Mouse (Mus musculus) kidney, adult 9 months (tissue): ENCODE measurements at regions not wholly inside any gene's neighbourhood (a gene's known extent, or its start where the extent isn't known, plus 50 kb on each side); places are given as distances from the start of the nearest gene placed in this dataset.

Experiments
- DNase-seq: peaks from one replicate; pipeline ENCODE4 v3.0.0; 2022

DNA sequence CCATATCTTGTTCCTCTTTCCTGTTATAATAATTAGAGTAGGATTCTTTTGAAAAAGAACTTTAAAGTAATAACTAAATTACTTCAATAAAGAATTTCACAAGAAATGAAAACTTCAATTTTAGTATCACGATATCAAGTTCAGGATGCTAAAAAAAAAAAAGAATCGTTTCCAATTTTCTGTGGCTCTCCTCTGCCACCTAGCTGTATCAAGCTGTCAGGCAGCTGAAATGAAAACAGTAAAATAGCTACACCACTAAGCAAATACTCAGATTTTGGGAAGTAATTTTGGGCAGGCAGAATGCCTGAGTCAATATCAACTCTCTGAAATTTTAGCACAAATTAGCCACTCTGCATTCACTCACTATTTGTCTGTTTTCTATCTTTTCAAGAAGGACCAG lies 694.5 kb upstream of the Arrdc3 start:
- no peak for DNase-seq

DNA sequence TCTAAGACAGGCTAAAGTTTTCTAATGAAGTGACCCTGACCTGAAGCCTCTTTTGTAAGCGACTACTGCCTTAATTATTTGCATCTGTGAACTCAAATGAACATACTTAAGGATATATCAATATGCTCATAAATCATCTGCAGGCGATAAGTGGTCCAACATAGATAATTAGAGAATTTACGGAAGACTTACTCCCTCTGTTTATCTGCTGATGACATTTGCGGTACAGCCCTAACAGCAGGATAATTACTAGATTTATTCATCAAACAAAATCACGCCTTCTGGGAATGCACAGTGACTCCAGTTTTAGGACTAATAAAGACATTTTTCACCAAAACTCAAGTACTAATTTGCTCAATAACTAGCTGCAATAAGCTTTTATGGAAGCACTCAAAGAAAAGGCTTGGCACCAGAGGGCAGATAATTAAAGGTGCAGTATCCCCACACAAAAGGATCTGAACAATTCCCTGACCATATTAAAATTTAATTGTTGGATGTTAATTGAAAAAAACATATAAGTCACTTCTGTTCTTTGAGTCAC lies 688.0 kb upstream of the Arrdc3 start:
- DNase-seq: no peak

DNA sequence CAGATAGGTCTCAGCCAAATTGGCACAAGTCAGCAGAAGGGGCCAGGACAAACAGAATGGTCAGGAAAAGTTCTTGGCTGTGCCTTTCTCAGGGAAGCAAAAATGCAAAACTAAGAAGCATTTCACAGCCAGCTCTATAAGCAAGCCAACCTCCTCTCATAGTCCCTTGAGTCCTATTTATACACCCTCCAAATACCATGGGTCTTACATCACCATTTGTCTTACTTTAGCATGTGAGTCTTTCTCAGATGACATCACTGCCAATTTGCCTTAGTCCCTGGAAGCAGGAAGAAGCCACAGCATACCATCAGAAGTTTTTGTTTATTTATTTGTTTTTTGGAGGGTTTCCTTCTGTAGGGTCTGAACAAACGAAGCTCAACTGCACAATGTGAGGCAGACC lies 659.1 kb upstream of the Arrdc3 start:
- no peak for DNase-seq

DNA sequence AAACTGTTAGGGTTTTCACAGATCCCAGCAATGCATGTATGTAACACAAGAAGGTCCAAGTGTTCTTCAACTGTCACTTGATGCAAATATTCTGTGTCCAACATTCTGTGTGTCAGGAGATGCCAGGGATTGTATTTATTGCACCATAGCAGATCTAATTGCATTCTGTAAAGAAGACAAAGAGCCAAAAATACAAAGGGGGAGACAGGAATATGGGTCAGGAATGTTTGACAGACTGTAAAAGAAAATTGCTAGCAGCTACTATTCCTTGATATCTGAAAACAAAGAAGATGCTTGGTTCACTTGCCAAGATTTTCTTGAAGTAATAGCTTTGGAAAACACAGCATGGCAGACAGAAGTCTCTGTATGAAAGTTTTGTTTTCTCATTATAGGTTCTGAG lies 651.8 kb upstream of the Arrdc3 start:
- DNase-seq: no peak

DNA sequence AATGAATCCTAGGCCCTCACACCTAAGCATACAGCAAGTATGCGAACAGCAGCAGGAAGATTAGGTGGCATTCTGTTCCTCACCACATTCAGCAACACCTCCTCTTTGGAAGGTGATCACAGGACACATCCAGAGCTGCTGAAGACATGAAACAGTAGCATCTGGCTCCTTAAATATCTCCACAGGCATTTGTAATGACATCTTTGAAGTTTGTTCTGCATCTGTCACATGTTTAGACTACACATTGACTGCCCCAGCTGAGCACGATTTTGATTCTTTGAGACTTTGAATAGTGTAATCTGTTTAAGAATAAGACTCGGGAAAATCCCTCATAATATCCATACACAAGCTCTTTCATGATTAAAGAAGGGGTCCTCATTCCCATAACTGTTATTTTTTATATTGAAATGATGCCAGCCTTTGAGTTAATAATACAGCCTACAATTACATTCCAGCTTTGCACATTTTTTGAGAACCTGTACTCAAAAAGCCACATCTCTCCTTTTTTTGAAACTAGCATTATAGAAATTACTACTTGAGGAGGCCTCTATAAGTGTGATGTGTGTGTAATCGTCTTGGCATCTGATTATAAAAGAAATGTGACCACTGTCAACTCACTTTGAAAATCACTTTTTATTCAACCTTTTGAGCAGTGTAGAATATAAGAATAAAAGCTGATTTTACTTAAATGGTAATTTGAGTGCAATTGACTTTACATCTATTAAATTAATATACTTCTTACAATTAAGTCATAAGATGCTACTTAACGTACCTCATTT lies 647.7 kb upstream of the Arrdc3 start:
- no peak for DNase-seq

DNA sequence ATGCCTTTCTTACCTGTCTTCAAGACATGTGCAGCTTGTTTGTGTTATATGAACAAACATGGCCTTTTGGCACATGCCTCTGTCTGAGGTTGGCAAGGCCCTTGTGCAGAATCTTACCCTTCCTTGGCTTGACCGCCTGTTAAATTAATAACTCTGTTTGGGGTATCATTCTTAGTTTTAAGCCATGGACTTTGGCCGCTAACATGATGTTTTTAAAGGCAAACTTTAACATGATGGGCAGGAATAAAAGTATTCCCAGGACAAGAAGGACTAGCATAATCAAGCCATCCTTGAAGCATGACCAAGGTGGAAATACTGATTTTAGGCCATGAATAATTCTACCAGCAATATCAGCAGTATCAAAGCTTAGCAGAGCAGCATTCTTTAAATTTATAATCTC lies 620.4 kb upstream of the Arrdc3 start:
- peak; percentile 77 for DNase-seq

DNA sequence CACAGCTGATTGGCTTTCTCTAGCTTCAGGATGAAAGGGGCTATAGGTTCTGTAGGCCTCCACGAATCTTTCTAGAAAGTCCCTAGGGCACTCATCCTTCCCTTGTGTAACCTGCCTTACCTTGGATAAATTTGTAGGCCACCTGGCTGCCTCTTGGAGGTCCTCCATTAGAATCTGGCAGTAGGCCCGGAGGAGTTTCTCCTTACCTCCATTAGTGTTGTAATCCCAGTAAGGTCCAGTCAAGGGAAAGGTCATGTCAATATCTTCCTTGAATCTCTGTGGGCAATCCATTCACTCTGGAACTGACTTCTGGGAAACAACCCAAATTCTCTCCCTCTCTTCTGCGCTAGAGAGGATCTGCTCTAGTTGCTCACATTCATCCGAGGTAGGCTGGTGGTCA lies 616.1 kb upstream of the Arrdc3 start:
- no peak for DNase-seq

DNA sequence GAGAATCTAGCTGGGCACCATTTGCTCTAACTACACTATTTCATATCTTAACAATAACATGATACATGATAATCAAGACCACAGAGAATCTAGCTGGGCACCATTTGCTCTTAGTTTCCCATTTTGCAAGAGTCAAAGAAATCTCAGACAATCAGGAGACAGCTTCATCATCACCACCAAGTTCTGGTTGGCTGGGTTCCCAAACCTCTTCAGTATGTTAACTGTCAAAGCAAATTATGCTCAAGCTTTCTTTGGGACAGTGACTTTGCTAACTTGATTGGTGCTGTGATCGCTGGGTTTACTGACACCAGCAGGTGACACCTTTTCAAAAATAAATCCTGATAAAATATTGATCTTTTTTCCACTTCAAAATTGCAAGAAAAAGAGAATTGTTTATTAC lies 609.2 kb upstream of the Arrdc3 start:
- DNase-seq: no peak

DNA sequence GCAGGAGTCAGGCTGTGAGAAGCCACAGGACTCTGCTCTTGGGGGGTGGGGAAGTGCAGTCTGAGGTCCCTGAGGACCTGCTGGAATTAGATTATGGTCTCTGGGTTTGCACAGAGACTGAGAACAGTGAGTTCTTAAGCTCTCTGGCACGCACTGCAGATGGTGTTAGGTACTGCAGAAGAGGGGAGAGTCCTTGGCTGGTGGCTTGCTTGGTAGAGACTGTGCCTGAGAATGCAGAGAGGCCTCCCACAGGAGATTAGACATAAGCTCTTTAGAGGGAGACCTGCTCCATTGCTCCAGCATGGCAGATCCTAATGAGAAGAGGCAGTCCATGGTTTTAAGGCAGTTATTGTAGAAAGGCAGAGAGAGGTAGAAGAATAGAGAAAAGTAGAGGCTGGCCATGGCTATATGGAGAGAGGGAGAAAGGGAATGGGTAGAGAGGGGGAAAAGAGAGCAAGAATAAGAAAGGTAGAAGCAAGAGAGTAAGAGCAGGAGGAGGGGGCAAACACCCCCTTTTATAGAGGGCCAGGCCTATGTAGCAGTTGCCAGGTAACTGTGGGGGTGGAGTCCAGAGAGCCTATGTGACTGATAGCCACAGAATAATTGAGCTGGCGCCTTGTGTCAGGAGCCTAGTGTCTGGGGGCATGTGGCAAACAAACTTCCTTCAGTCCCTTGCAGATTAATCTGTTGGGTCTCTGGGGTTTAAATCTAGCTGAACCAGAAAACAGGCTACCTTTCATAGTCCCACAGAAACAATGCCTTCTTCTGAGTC lies 591.3 kb upstream of the Arrdc3 start:
- DNase-seq: no peak

DNA sequence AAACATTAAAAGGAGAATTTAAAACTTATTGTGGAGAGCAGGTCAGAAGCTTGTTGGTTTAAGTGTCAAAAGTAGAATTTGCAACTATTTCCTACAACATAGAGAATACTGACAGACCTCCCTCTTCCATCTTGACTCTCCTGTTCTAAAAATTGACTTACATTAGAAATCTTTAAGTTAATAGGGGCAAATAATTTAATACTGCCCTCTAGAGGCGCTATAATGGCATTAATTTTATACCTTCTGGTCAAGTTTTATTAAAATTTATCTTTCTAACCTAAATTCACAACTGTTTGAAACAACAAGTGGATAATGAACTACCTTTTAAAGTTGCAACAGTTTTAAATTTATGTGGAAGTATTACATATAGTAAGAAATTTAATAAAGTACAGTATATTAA lies 587.5 kb upstream of the Arrdc3 start:
- no peak for DNase-seq

DNA sequence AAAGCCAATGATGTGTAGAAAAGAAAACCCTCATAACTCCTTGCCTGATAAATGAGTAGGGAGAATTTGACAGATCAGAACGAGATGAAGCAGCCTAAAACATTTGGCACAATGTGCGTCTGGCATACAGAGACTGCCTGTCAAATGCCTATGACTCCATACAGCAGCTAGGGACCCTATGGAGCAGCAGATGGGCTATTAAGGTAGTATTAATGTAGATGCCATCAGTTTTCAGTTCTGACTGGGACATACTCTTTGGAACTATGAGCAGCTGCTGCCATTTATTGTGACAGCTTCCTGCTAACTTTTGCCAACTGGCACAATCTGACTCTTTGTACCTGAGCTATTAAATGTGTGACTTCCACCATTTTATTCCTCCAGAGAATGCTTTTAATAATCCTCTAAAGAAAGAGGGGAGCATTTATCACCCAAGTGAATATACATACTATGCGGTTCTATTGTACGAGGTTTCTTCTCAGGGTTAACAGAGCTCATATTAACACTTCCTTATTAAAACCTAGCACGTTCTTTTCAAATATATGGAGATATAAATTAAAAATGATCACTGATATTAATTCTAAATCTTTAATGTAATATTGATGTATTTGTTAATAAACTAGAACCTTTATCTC lies 549.0 kb upstream of the Arrdc3 start:
- DNase-seq: no peak

DNA sequence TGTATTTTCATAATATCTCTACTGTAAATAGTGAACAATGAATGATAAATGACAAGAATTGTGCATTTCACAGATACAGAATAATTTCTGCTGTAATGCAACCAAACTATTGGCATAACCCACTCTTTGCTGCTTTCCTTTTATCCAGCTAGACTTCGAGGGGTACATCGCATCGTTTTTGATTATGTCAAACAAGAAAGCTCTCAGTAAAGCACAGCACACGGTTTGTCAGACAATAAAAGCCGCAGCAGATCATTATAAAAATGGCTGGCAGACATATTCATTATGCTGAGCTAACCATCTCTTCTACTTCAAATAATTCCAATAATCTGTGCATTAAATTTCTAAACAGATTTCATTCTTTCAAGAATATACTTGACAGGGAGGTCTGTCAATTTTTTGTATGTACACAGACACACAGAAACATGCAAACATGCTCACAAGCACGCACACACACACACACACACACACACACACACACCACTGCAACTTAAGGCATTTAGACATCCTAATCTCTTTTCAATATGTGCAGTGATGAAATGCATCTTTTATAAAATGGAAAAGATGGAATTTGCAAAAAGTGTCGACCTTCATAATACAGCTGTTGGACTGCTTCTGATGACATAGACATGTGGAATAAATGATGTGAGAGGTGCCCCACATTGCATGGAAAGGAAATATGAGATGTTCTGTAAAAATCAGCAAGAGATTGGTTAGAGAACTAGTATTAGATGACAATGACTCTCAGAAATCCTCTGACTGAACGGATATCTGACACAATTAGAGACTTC lies 548.1 kb upstream of the Arrdc3 start:
- no peak for DNase-seq

DNA sequence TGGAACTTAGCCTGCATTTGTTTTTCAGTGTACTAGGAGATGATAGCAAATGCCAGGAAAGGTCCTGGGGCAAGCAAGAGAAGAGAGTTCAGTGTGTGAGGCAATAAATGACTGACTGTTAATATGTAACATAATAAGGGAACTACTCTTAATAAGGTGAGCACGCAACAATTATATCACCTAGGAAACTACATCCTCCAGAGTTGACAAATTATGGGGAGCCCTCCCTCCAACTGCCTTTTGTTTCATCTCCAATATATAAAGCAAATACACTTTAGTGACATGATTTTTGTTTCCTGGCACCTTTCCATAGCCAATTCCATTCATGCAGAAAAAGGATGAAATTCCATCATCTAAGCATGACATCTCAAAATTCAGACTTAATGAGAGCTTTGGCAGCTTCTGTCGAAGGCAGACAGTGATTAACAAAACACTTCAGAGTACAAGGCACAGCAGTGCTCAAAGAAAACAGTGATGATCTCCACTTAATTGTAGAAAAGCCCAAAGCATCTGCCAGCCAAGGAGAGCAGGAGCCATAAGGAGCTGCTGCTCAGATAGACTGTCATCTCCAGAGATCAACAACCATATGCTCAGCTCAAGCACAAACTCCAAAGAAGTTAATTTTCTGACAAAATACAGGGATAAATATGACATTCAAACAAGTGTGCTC lies 536.1 kb upstream of the Arrdc3 start:
- peak; percentile 44 for DNase-seq

DNA sequence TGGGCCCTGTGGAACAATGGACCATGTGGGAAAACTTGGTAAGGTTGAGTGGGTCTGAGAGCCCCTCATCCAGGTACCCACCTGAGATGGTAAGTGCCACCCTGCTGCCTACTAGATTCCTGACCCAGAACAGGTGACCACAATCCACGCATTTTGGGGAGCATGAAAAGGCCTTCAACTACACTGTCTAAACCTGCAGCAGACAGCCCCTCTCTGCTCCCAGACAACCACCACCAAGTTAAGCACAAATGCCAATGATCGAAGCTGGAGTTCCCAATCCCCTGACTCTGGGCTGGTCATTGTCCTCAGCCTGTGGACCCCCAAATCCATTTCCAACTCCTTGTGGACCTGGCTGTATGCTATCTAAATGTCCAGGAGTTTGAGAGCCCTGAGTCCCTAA lies 517.2 kb upstream of the Arrdc3 start:
- DNase-seq: no peak

DNA sequence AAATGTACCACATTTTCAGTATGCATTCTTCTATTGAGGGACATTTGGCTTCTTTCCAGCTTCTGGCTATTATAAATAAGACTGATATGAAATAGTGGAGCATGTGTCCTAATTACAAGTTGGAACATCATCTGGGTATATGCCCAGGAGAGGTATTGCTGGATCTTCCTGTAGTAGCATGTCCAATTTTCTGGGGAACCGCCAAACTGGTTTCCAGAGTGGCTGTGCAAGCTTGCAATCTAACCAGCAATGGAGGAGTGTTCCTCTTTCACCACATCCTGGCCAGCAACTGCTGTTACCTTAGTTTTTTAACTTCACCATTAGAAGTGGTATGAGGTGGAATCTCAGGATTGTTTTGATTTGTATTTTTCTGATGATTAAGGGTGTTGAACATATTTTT lies 512.7 kb upstream of the Arrdc3 start:
- no peak for DNase-seq

DNA sequence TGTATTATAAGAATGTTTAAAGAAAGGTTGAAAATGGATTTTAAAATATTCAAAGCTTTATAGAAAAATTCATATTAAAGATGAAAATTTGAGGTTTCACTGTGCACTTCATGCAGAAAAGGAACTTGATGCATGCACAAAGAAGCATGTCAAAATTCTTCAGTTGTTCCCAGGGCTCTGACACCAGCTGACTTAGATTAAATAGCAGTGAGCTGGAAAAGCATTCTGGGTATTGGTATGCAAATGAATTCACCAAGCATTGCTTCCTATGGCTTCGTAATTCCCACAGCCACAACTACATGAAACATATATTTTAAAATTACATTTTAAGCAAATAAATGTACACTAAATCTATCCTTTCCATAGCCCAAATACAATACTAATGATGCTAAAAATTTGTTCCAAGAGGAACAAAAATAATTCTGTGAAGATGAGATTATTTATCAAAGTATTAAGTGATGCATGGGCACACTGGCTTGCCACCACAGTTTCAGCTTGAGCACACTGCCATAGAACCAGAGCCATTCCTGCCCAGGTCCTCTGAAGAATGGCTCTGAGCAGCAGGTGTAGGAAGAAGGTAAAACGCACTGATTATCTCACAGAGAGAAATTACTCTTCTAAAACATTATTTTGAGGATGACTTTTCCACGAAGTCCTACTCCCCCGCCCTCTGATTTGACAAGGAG lies 501.8 kb upstream of the Arrdc3 start:
- no peak for DNase-seq

DNA sequence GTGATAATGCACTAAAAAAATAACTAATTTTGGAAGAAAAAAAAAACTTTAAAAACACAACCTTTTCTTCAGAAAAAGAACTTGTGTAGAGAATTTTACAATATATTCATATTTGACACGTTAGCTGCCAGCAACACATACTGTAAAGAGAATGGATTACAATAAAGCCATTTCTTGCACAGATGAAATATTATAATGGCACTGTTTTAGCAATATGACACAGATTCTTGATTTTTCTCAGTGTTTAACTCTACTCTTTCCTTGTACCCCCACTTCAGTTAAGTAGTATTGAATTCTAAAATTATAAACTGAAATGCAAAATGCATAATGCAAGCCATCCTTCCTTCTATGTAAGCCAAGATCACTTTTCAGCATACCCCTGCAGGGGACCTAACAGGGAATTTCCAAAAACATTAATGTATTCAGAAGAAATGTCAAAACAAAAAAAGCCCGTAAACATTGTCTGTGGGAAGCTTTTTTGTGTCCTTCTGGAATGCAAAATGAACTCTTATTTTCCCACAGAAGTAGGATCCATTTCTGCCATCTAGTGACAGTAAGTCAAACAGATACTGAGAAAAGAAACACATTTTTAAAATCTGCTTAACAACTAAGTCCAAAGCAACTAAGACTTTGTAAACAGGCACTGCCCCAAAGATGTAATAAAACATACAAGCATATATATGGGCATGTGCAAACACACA lies 501.1 kb upstream of the Arrdc3 start:
- peak; percentile 0 for DNase-seq

DNA sequence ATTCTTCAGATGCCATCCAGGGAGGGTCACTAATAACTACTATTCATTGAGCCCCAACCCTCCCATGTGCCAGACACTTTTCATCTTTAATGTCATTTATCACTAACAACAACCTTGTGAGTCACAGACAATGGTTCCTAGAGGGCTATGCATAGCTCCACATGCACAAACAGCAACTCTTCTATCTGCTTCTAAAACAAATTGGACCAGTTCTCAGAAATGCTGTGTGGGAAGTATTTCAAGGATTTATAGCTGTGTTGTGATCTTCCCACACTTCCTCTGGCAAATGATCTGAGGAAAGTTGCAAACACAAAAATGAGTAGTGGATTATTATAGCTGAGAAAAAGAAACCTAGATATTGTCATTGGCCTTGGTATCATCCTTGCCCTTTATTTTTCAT lies 474.3 kb upstream of the Arrdc3 start:
- no peak for DNase-seq

DNA sequence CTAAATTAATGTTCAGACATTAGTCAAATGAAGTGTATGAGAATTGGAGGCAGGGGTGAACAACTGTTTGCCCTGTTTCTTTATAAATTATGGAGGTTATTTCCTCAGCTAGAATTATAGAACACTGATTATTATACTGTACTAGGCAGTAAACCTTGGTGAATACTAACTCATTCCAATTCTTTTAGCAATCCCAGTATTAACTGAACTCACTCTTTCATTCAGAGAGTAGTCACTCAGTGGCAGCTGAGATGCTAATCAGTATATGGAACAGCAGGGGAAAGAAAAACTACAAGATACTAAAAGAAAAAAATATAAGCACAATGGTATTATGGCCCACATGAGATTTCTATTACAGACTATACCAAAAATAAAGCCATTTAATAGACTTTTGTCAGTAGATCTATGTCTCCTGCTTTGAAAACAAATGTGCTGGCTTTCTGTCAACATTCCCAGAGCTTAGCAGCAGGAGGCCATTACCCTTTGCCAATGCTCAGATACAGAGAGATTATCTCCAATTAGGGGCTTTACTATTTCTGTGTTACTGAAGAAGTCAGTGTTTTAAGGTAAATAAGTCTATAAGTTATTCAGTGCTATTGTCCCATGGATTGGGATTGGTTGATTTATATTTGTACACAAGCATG lies 473.3 kb upstream of the Arrdc3 start:
- DNase-seq: no peak

DNA sequence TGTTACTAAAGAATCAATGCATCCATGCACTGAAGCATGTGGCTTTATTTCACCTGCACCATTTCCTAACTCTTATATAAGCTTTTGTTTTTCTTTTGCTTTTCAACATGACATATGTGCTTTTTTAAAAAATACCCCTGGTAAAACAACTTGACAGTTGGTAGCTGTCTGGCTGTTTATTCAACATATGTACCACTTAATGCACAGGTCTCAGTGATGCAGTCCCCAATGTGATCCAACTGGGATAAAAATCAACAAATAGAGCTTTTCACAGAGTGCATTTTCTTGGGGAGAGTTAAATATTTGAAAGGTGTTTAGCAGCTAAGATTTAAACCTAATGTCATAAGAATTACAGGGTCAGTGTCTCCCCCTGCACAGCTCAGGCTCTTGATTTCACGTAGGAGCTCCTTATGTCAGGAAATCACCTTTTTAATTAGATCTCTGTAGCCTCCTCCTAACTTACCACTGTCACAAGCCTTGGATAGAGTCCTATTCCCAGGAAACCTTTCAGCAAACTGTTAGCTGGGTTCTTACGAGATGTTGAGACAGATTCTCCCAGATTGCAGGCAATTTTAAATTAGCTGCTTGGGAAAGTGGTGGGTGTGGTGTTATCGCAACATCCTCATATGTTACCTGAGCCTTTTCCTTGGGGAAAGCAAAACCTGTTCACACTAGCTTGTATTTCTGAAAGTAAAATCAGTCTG lies 464.6 kb upstream of the Arrdc3 start:
- no peak for DNase-seq
